Mouse (Mus musculus) lung, adult 2 months (tissue): ENCODE results near the gene F13a1.

ENCODE experiments used
- CTCF ChIP-seq: fragments of 200-500 bp; IDR thresholded peaks from 2 replicates; pipeline ENCODE4 v1.5.1; 2011; ENCODE audit warnings: mild to moderate bottlenecking, low read length, control low read depth; ENCODE audit not compliant: insufficient read depth
- POLR2A ChIP-seq: fragments of 200-500 bp; IDR thresholded peaks from 2 replicates; pipeline ENCODE4 v1.6.1; 2011; ENCODE audit warnings: low read depth, mild to moderate bottlenecking, control low read depth, low read length, borderline replicate concordance; ENCODE audit errors: extremely low read depth

DNA sequence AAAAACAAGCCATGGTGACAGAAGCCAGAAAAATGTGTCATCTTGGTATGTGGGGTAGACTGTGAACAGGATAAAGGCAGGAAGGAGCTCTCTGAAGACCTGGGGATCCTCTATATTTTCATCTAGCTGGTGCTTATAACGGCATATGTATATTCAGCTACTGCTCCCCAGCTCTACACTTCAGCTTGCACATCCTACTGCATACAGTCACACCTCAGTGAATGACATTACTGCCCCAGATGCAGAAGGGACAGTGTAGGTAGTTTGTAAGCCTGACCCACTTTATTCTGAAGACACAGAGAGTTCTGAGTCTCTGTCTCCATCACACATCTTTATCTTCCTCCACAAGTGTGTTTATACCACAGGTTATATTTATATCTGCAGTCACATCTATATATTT lies 157.8 kb downstream of the F13a1 start:
- TF ChIP-seq POLR2A (no peak), CTCF (no peak)
